Mouse (Mus musculus): Measurements from ENCODE around the gene B4galt4. TPM values are rescaled to one million over a fixed set of nuclear protein-coding genes. Genes with fewer than 3 reads are reported as not detected.

B4galt4 gene
- total and polyA plus RNA-seq, 3 experiments: not detected

DNA sequence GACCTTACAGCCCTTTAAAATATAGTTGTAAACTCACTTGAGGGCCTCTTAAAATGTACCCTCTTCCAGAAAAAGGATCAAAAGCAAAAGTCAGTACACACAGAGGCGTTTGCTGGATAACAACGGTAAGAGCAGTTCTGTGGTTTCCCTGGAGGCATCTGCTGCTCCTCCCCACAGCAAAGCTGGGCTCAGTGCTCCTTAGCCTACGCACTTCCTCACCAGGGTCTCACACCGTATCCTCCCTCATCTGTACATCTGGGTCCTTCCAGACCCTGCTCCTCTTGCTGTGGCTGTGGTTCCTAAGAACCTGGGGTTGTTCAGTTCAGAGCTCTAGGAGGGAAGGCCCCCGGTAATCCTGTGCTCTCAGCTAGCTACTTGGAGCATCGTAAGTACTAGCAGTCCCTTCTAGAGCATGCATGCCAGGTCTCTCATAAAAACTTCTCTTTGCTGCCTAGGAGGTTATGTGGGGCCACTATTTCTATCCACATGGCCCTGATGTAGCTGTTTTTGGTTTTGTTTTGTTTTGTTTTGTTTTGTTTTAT lies 18.8 kb downstream of the B4galt4 start:
- dilution Hi-C loops (cut with MboI; ENCODE audit: extremely low pct_ligation_motif_present, extremely low pct_unique_long_range_greater_than_20kb, low sequenced_read_pairs) (no loop called here), in situ Hi-C loops (cut with MboI; ENCODE audit: low pct_ligation_motif_present, low pct_unique_long_range_greater_than_20kb, low sequenced_read_pairs) (no loop called here)

DNA sequence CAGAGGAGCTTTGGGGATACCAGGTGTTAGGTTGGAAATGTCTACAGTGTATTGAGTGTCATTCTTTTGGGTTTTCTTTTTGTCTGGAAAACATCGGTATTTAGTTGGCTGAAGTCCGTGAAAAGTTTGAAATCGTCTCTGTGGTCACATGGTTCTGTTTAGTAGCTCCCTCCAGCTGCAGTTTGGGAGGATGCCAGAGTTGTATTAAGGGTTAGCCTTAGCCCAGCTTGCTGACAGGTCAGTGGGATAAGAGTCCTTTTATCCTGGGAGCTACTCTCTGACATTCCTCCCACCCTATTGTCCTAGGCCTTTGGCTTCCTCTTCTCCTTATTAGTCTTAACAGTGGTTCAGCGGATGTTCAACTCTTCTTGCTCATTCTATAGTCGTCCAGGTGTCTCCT lies 19.9 kb downstream of the B4galt4 start:
- H3K36me3 ChIP-seq (replicated peaks in 1 of 2; ENCODE audit: control insufficient read depth in 1 of 2, insufficient read depth in 1 of 2, low read length in 1 of 2): no peaks in the 10 kb centered on the region
- H3K9me3 ChIP-seq (replicated peaks; ENCODE audit: low read length): no peaks in the 10 kb centered on the region
- H3K9ac ChIP-seq (ENCODE audit: insufficient read depth, low read depth): no peak overlapping the region
- H3K4me1 ChIP-seq (ENCODE audit: control insufficient read depth in 1 of 2, insufficient read depth in 2 of 2): peaks cover 5 to 21% of the 10 kb centered on the region in 2 experiments
- H3K4me3 ChIP-seq (replicated peaks in 1 of 3; ENCODE audit: low read depth in 2 of 3, low read length in 2 of 3, poor library complexity in 1 of 3): no peak overlapping the region
- in situ Hi-C loops (cut with MboI; ENCODE audit: low pct_ligation_motif_present, low pct_unique_long_range_greater_than_20kb, low sequenced_read_pairs) (no loop called here), dilution Hi-C loops (cut with MboI; ENCODE audit: extremely low pct_ligation_motif_present, extremely low pct_unique_long_range_greater_than_20kb, low sequenced_read_pairs) (no loop called here)
- H3K27ac ChIP-seq (ENCODE audit: insufficient read depth, low read depth): no peak overlapping the region
- DNase-seq (ENCODE audit: extremely low read depth): no peak
- TF ChIP-seq RAD21 (IDR thresholded peaks at IDR 0.05; ENCODE audit: low read depth, low read length) (no peak), MYC (IDR thresholded peaks at IDR 0.05; ENCODE audit: low read depth, low read length) (no peak), PAX5 (IDR thresholded peaks at IDR 0.05; ENCODE audit: low read length) (no peak), POLR2AphosphoS2 (IDR thresholded peaks at IDR 0.05; ENCODE audit: low read depth, low read length) (no peak), MAX (IDR thresholded peaks at IDR 0.05; ENCODE audit: low read length) (no peak)
- no peaks in the 10 kb centered on the region for H3K27me3 ChIP-seq (replicated peaks)
- H3K4me2 ChIP-seq (ENCODE audit: insufficient read depth, low read depth, poor library complexity, severe bottlenecking): no peak overlapping the region
- H3K79me2 ChIP-seq (replicated peaks; ENCODE audit: control insufficient read depth, extremely low read depth, insufficient read depth, poor library complexity, severe bottlenecking): no peaks in the 10 kb centered on the region

More for the DNA sequence above, 18.8 kb downstream of the B4galt4 start:
- Histone ChIP-seq H3K9ac (ENCODE audit: insufficient read depth, low read depth) (no peak overlapping the region), H3K4me3 (replicated peaks in 1 of 3; ENCODE audit: low read depth in 2 of 3, low read length in 2 of 3, poor library complexity in 1 of 3) (no peak overlapping the region), H3K27ac (ENCODE audit: insufficient read depth, low read depth) (no peak overlapping the region), H3K27me3 (replicated peaks) (no peaks in the 10 kb centered on the region), H3K4me2 (ENCODE audit: insufficient read depth, low read depth, poor library complexity, severe bottlenecking) (no peak overlapping the region), H3K9me3 (replicated peaks; ENCODE audit: low read length) (no peaks in the 10 kb centered on the region), H3K36me3 (replicated peaks in 1 of 2; ENCODE audit: control insufficient read depth in 1 of 2, insufficient read depth in 1 of 2, low read length in 1 of 2) (no peaks in the 10 kb centered on the region), H3K4me1 (ENCODE audit: control insufficient read depth in 1 of 2, insufficient read depth in 2 of 2) (peaks cover 5 to 21% of the 10 kb centered on the region in 2 experiments), H3K79me2 (replicated peaks; ENCODE audit: control insufficient read depth, extremely low read depth, insufficient read depth, poor library complexity, severe bottlenecking) (no peaks in the 10 kb centered on the region)
- no peak for TF ChIP-seq ZC3H11A (IDR thresholded peaks at IDR 0.05; ENCODE audit: low read depth, low read length)
- no peak for TF ChIP-seq MYC (IDR thresholded peaks at IDR 0.05; ENCODE audit: low read depth, low read length)
- no peak for TF ChIP-seq BHLHE40 (IDR thresholded peaks at IDR 0.05; ENCODE audit: low read depth, low read length)
- no peak for TF ChIP-seq PAX5 (IDR thresholded peaks at IDR 0.05; ENCODE audit: low read length)
- no peak for TF ChIP-seq MAZ (IDR thresholded peaks at IDR 0.05; ENCODE audit: low read depth, low read length)
- no peak for TF ChIP-seq MAX (IDR thresholded peaks at IDR 0.05; ENCODE audit: low read length)
- TF ChIP-seq ZKSCAN1 (IDR thresholded peaks at IDR 0.05; ENCODE audit: borderline replicate concordance, low read depth, low read length): no peak
- no peak for TF ChIP-seq TCF12 (IDR thresholded peaks at IDR 0.05; ENCODE audit: low read depth, low read length)
- TF ChIP-seq CHD1 (IDR thresholded peaks at IDR 0.05; ENCODE audit: low read depth, low read length): no peak
- no peak for TF ChIP-seq GABPA (IDR thresholded peaks at IDR 0.05; ENCODE audit: insufficient replicate concordance, low read depth, low read length)
- TF ChIP-seq CTCF (conservative IDR thresholded peaks at IDR 0.05 in 1 of 2, IDR thresholded peaks at IDR 0.05 in 1 of 2; ENCODE audit: low read depth in 2 of 2, low read length in 2 of 2): no peak
- TF ChIP-seq ELF1 (IDR thresholded peaks at IDR 0.05; ENCODE audit: low read depth, low read length): no peak
- TF ChIP-seq HCFC1 (IDR thresholded peaks at IDR 0.05; ENCODE audit: low read depth, low read length): no peak
- no peak for DNase-seq (ENCODE audit: extremely low read depth)

Measured in CH12.LX (cell line).